Mouse (Mus musculus) heart, postnatal 0 days (tissue): ENCODE measurements at regions not wholly inside any gene's neighbourhood (a gene's known extent, or its start where the extent isn't known, plus 50 kb on each side); places are given as distances from the start of the nearest gene placed in this dataset.

Experiments
- CTCF ChIP-seq: IDR thresholded peaks from 2 replicates; pipeline ENCODE4 v1.5.1; 2016; ENCODE audit warnings: antibody characterized with exemption, control low read depth, low read depth
- EP300 ChIP-seq: IDR thresholded peaks from 2 replicates; pipeline ENCODE4 v1.6.1; 2016; ENCODE audit warnings: antibody characterized with exemption, low read depth

- TF ChIP-seq CTCF (no peak), EP300 (no peak)
Observed at GRCm38 (mm10) chr2:78572492-78572891, 295.4 kb upstream of the Ube2e3 start.
